Mouse (Mus musculus) liver, embryonic 14.5 days (tissue): ENCODE data around the gene Eif6. TPM values are rescaled to one million over a fixed set of nuclear protein-coding genes. Genes with fewer than 3 reads are reported as not detected.

Source experiments
- ATAC-seq: fragments of 200-750 bp; cut with Nextera tagmentation; 2 replicates; pipeline ENCODE4 v1.8.0; 2017; ENCODE audit warnings: moderate number of reproducible peaks, mild to moderate bottlenecking, moderate library complexity; ENCODE audit not compliant: insufficient read depth
- DNase-seq, 3 experiments: peaks; one replicate each; pipeline ENCODE4 v3.0.0-alpha.2; 2012 to 2013; ENCODE audit warnings: low read depth in 3 of 3, low spot score in 3 of 3
- H3K27ac ChIP-seq: fragments of 300-500 bp; sonication (generic); 2 replicates; pipeline ENCODE4 v1.5.1; 2014; ENCODE audit warnings: moderate library complexity, mild to moderate bottlenecking, control low read depth, inconsistent platforms
- H3K27me3 ChIP-seq: fragments of 300-500 bp; sonication (generic); 2 replicates; pipeline ENCODE4 v1.6.1; 2014; ENCODE audit warnings: mild to moderate bottlenecking, low read length, moderate library complexity; ENCODE audit not compliant: control insufficient read depth, insufficient read depth
- H3K36me3 ChIP-seq: fragments of 300-500 bp; sonication (generic); replicated peaks from 2 replicates; pipeline ENCODE4 v1.6.1; 2014; ENCODE audit warnings: low read depth; ENCODE audit not compliant: control insufficient read depth, insufficient read depth
- H3K4me1 ChIP-seq, 2 experiments: fragments of 200-500 bp in 1 of 2; fragments of 300-500 bp in 1 of 2; sonication (generic) in 1 of 2; replicated peaks; 2 replicates each; pipeline ENCODE4 v1.6.1; 2012 to 2014; ENCODE audit warnings: antibody characterized with exemption in 1 of 2, inconsistent platforms in 1 of 2, low read length in 1 of 2; ENCODE audit not compliant: control insufficient read depth in 2 of 2, insufficient read depth in 2 of 2
- H3K4me2 ChIP-seq: fragments of 300-500 bp; sonication (generic); 2 replicates; pipeline ENCODE4 v1.6.1; 2014; ENCODE audit warnings: low read depth, mild to moderate bottlenecking, control low read depth, moderate library complexity
- H3K4me3 ChIP-seq, 2 experiments: fragments of 200-500 bp in 1 of 2; fragments of 300-500 bp in 1 of 2; sonication (generic) in 1 of 2; 2 replicates each; pipeline ENCODE4 v1.5.1; 2012 to 2014; ENCODE audit warnings: low read depth in 2 of 2, low read length in 2 of 2, mild to moderate bottlenecking in 2 of 2, control low read depth in 1 of 2, inconsistent platforms in 1 of 2, moderate library complexity in 1 of 2; ENCODE audit not compliant: insufficient read depth in 1 of 2
- H3K9ac ChIP-seq: fragments of 300-500 bp; sonication (generic); replicated peaks from 2 replicates; pipeline ENCODE4 v1.6.1; 2014; ENCODE audit warnings: mild to moderate bottlenecking, control low read depth, moderate library complexity
- H3K9me3 ChIP-seq: fragments of 300-500 bp; sonication (generic); 2 replicates; pipeline ENCODE4 v1.6.1; 2016; ENCODE audit warnings: low read length, mixed read lengths; ENCODE audit not compliant: control insufficient read depth
- CTCF ChIP-seq: IDR thresholded peaks from 2 replicates; pipeline ENCODE4 v1.5.1; 2016; ENCODE audit warnings: antibody characterized with exemption, low read depth, control low read depth
- EP300 ChIP-seq: IDR thresholded peaks from 2 replicates; pipeline ENCODE4 v1.6.1; 2016; ENCODE audit warnings: antibody characterized with exemption, low read depth
- WGBS: fragments of 180-500 bp; shearing (Covaris S2); extraction: QIAGEN DNeasy Blood & Tissue Kit; methylation state at CpG from one replicate; pipeline ENCODE4 v1.1.7; 2014; ENCODE audit not compliant: insufficient replicate concordance; 5-methylcytosine and 5-hydroxymethylcytosine counted together
- polyA plus RNA-seq, 2 experiments: library from polyadenylated mRNA; depleted of rRNA in 1 of 2; stranded (reverse) in 1 of 2; unstranded in 1 of 2; fragments of >200 nt; fragmentation: Nextera tagmentation in 1 of 2; extraction: Ambion mirVana in 1 of 2; gene quantifications; 2 replicates each; pipeline versions ENCODE4 v1.2.1 to v1.2.3; 2012 to 2014

The Eif6 gene
- polyA plus RNA-seq, 2 experiments, result 62.4 to 128 TPM

- WGBS, result 47% methylated on average over 6 of the region's 6 CpGs
- Histone ChIP-seq H3K9me3 (no peaks in the 10 kb centered on the region), H3K36me3 (no peaks in the 10 kb centered on the region), H3K27me3 (no peaks in the 10 kb centered on the region; the same call in 1 of the 2 replicates), H3K4me2 (no peak overlapping the region), H3K9ac (no peak overlapping the region), H3K27ac (no peak overlapping the region), H3K4me3 (no peak overlapping the region), H3K4me1 (no peaks in the 10 kb centered on the region)
- no peak for TF ChIP-seq CTCF
- TF ChIP-seq EP300, result no peak
- no peak for DNase-seq
- no peak for ATAC-seq
Observed at GRCm38 (mm10) chr2:155805925-155806255, 20.8 kb downstream of the Eif6 start.

GRCm38 (mm10) chr2:155805231-155805924 lies 21.3 kb downstream of the Eif6 start:
- no peak for TF ChIP-seq CTCF
- TF ChIP-seq EP300, result no peak

GRCm38 (mm10) chr2:155804053-155804452 lies 22.7 kb downstream of the Eif6 start:
- no peak for DNase-seq
- 41% methylated on average over 5 of the region's 5 CpGs for WGBS
- Histone ChIP-seq H3K4me2 (no peak overlapping the region), H3K27ac (no peak overlapping the region), H3K27me3 (no peaks in the 10 kb centered on the region; the same call in 1 of the 2 replicates), H3K4me3 (no peak overlapping the region), H3K9ac (no peak overlapping the region), H3K9me3 (no peaks in the 10 kb centered on the region), H3K4me1 (no peaks in the 10 kb centered on the region), H3K36me3 (no peaks in the 10 kb centered on the region)
- TF ChIP-seq CTCF (no peak), EP300 (no peak)
- ATAC-seq, result no peak

More at GRCm38 (mm10) chr2:155805231-155805924, 21.3 kb downstream of the Eif6 start:
- H3K4me3 ChIP-seq, result no peak overlapping the region
- no peak for DNase-seq
- 24% methylated on average over 6 of the region's 6 CpGs for WGBS
- H3K4me2 ChIP-seq, result no peak overlapping the region
- no peaks in the 10 kb centered on the region for H3K36me3 ChIP-seq
- no peaks in the 10 kb centered on the region for H3K9me3 ChIP-seq
- H3K9ac ChIP-seq, result no peak overlapping the region
- no peaks in the 10 kb centered on the region; the same call in 1 of the 2 replicates for H3K27me3 ChIP-seq
- no peak overlapping the region for H3K27ac ChIP-seq
- ATAC-seq, result no peak
- H3K4me1 ChIP-seq, result no peaks in the 10 kb centered on the region

GRCm38 (mm10) chr2:155802761-155803160 lies 24.0 kb downstream of the Eif6 start:
- ATAC-seq, result no peak
- DNase-seq, result peak in 1 of 3 experiments; percentile 16
- TF ChIP-seq CTCF (peak; percentile 67), EP300 (no peak)
- Histone ChIP-seq H3K9ac (no peak overlapping the region), H3K9me3 (no peaks in the 10 kb centered on the region), H3K36me3 (no peaks in the 10 kb centered on the region), H3K27me3 (no peaks in the 10 kb centered on the region; the same call in 1 of the 2 replicates), H3K4me2 (no peak overlapping the region), H3K4me3 (no peak overlapping the region), H3K27ac (no peak overlapping the region), H3K4me1 (no peaks in the 10 kb centered on the region)
- WGBS, result 42% methylated on average over 3 of the region's 3 CpGs

- DNase-seq (no peak), ATAC-seq (no peak)
- Histone ChIP-seq H3K4me3 (no peak overlapping the region), H3K27me3 (no peaks in the 10 kb centered on the region), H3K27ac (no peak overlapping the region), H3K36me3 (no peaks in the 10 kb centered on the region), H3K4me2 (no peak overlapping the region), H3K4me1 (no peaks in the 10 kb centered on the region), H3K9me3 (no peaks in the 10 kb centered on the region), H3K9ac (no peak overlapping the region)
- WGBS, result 41% methylated on average over 3 of the region's 3 CpGs
- TF ChIP-seq CTCF (no peak), EP300 (no peak)
Observed at GRCm38 (mm10) chr2:155798613-155799012, 28.1 kb downstream of the Eif6 start.
